Mouse (Mus musculus): Measurements from ENCODE around the gene Gipc3.
A peak's percentile ranks its signal among the peaks of the same experiment; 100 is the strongest.

- TF ChIP-seq MXI1 (IDR thresholded peaks at IDR 0.05; ENCODE audit: low read depth, low read length) (no peak), POLR2A (IDR thresholded peaks at IDR 0.05; ENCODE audit: low read depth, low read length) (no peak), TBP (conservative IDR thresholded peaks at IDR 0.05; ENCODE audit: low read depth, low read length) (0 out of 2 replicates have a peak, but pooled peaks have one; percentile 1), EP300 (IDR thresholded peaks at IDR 0.05; ENCODE audit: low read length) (no peak), CTCF (conservative IDR thresholded peaks at IDR 0.05 in 1 of 2, IDR thresholded peaks at IDR 0.05 in 1 of 2; ENCODE audit: low read depth in 2 of 2, low read length in 2 of 2) (no peak), JUN (IDR thresholded peaks at IDR 0.05; ENCODE audit: insufficient read depth, low read depth, low read length) (no peak)
These were observed 21.6 kb downstream of the Gipc3 start for GRCm38 (mm10) chr10:81321436-81321835.
